In the genomic region with DNA sequence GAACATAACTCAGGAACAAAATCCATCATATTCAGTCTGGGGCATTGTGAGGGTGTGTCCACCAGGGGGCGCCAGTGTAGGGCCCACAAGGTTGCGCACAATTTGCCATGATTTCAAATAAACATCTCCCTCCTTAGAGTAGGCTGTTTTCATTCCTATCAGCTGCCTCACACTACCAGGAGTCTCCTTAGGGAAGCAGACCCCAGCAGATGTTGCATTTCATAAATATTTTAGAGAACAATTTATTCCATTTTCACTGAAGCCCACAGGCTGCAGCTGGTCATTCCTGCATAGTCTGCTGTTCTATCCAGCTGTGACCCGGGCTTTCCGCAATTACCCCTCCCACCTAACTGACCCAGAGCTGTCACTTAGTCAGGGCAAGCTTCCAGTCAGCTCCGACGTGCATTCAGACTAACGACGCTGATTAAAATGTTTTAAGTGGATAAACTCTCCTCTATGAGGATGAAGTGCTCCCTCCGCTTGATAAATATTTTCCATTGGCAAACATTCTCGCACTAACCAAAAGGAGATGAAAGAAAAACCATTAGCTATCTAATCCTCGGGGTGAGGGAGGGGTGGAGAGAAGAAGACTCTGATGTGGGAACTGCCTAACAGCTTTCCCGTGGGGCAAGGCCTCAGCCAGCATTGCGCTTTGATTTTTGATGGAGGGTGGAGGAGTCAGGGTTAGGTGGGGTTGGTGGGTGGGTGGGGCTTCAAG, we compare ENCODE assay signal across 9 mouse cellular contexts.
A peak's percentile ranks its signal among the peaks of the same experiment; 100 is the strongest.
DNase-seq lines count a peak whose midpoint lies in the region; ATAC-seq and TF ChIP-seq lines count a peak whose summit lies in the region.
"Had no signal": no experiment of that assay in that cellular context is flagged by ENCODE, and none has a peak within 500 bp of the region (broad histone marks: within the 10 kb centered on the region; RNA-seq: fewer than 3 reads in every experiment).

No protein-coding gene starts in this region.

- peak; percentile 60 for TF ChIP-seq CTCF in forebrain, postnatal 0 days (IDR thresholded peaks at IDR 0.05; ENCODE audit: low read depth)

- no peak overlapping the region for H3K4me3 ChIP-seq in forebrain, postnatal 0 days (ENCODE audit: low read depth, low read length)
- no peak overlapping the region for H3K4me3 ChIP-seq in intestine, embryonic 14.5 days (ENCODE audit: low read depth, low read length)
- H3K4me3 ChIP-seq: embryonic facial prominence, embryonic 12.5 days had no signal

- H3K9ac ChIP-seq in forebrain, postnatal 0 days: no peak overlapping the region
- no peak overlapping the region for H3K9ac ChIP-seq in intestine, embryonic 14.5 days (ENCODE audit: low read length)
- H3K9ac ChIP-seq: embryonic facial prominence, embryonic 12.5 days had no signal

- ATAC-seq in forebrain, postnatal 0 days: peak; percentile 55
- ATAC-seq in intestine, embryonic 14.5 days (replicated peaks; ENCODE audit: low FRiP score, low TSS enrichment, low read depth): peak; percentile 62; the same call in 1 of the 2 replicates
- no peak for ATAC-seq in monocyte, adult 5-6 weeks (replicated peaks; ENCODE audit: insufficient number of reproducible peaks, low FRiP score, low TSS enrichment, poor library complexity, severe bottlenecking)

- H3K27ac ChIP-seq in forebrain, postnatal 0 days (ENCODE audit: low read depth, low read length): no peak overlapping the region
- H3K27ac ChIP-seq in intestine, embryonic 14.5 days (ENCODE audit: low read depth): no peak overlapping the region; the same call in 1 of the 2 replicates
- H3K27ac ChIP-seq: embryonic facial prominence, embryonic 12.5 days had no signal

- H3K9me3 ChIP-seq in forebrain, postnatal 0 days (ENCODE audit: low read length): no peaks in the 10 kb centered on the region
- H3K9me3 ChIP-seq in intestine, embryonic 14.5 days (ENCODE audit: control insufficient read depth, low read length): peaks cover 8% of the 10 kb centered on the region

- no peaks in the 10 kb centered on the region for H3K27me3 ChIP-seq in forebrain, postnatal 0 days (ENCODE audit: insufficient read depth, low read length)
- no peaks in the 10 kb centered on the region for H3K27me3 ChIP-seq in intestine, embryonic 14.5 days (replicated peaks; ENCODE audit: control insufficient read depth, insufficient read depth, low read length)
- H3K27me3 ChIP-seq: embryonic facial prominence, embryonic 12.5 days had no signal

- H3K36me3 ChIP-seq in forebrain, postnatal 0 days (ENCODE audit: insufficient read depth): no peaks in the 10 kb centered on the region
- H3K36me3 ChIP-seq in intestine, embryonic 14.5 days (ENCODE audit: control insufficient read depth, insufficient read depth, low read length): no peaks in the 10 kb centered on the region
- H3K36me3 ChIP-seq: embryonic facial prominence, embryonic 12.5 days had no signal

- DNase-seq in ovary, adult 18-20 months (ENCODE audit: low spot score): peak; percentile 3
- DNase-seq in ovary, postnatal 10 days (ENCODE audit: low spot score): no peak
- peak; percentile 23 to 58 for DNase-seq in adrenal gland, postnatal 36 days
- no peak for DNase-seq in forebrain, postnatal 0 days
- peak; percentile 70 for DNase-seq in intestine, embryonic 14.5 days (ENCODE audit: low spot score)
- peak; percentile 51 for DNase-seq in lung, postnatal 10 days
- DNase-seq in skeletal muscle tissue, adult 2 months (ENCODE audit: low read depth, low spot score): peak; percentile 30

- 17% methylated on average over 13 of the region's 13 CpGs for WGBS in forebrain, postnatal 0 days
- 9% methylated on average over 13 of the region's 13 CpGs for WGBS in intestine, embryonic 14.5 days

- H3K4me1 ChIP-seq in forebrain, postnatal 0 days (ENCODE audit: insufficient read depth): no peaks in the 10 kb centered on the region
- H3K4me1 ChIP-seq in intestine, embryonic 14.5 days (replicated peaks; ENCODE audit: control insufficient read depth, insufficient read depth, low read length): no peaks in the 10 kb centered on the region; the same call in 1 of the 2 replicates
- H3K4me1 ChIP-seq: embryonic facial prominence, embryonic 12.5 days had no signal

- no peak overlapping the region for H3K4me2 ChIP-seq in forebrain, postnatal 0 days (ENCODE audit: low read depth)
- no peak overlapping the region for H3K4me2 ChIP-seq in intestine, embryonic 14.5 days (ENCODE audit: low read length)
- H3K4me2 ChIP-seq: embryonic facial prominence, embryonic 12.5 days had no signal

Comparison
In these comparisons a context has a peak if more than half of its experiments do, and no peak if none do; other contexts are left out.
1. DNase-seq: peak in ovary, adult 18-20 months (single experiment), adrenal gland, postnatal 36 days (2 of 2), intestine, embryonic 14.5 days (single experiment), lung, postnatal 10 days (single experiment) and skeletal muscle tissue, adult 2 months (single experiment); none in ovary, postnatal 10 days (single experiment) and forebrain, postnatal 0 days (single experiment).